ENCODE assay signal across 8 mouse cellular contexts in genomic region chr6:66896921-66897645, GRCm38 (mm10). TPM values are rescaled to one million over a fixed set of nuclear protein-coding genes. Genes with fewer than 3 reads are reported as not detected.
A peak's percentile ranks its signal among the peaks of the same experiment; 100 is the strongest.
DNase-seq lines count a peak whose midpoint lies in the region; ATAC-seq and TF ChIP-seq lines count a peak whose summit lies in the region.

No protein-coding gene starts in this region.

- no peak for DNase-seq in layer of hippocampus, adult 2 months (ENCODE audit: low spot score in 2 of 2)
- no peak for DNase-seq in layer of hippocampus, adult 11-12 months (ENCODE audit: low spot score)
- DNase-seq in adipocyte (ENCODE audit: low spot score): peak; percentile 68
- DNase-seq in hindbrain, embryonic 10.5 days (ENCODE audit: low spot score): peak; percentile 44
- DNase-seq in limb, embryonic 11.5 days (ENCODE audit: low spot score): peak; percentile 61
- peak; percentile 50 for DNase-seq in midbrain, embryonic 10.5 days (ENCODE audit: low spot score)
- peak; percentile 26 for DNase-seq in testis, postnatal 14 days (ENCODE audit: low spot score)

- H3K27me3 ChIP-seq in hindbrain, embryonic 10.5 days (ENCODE audit: insufficient read depth, poor library complexity, severe bottlenecking): peaks cover 3% of the 10 kb centered on the region; the same call in 1 of the 2 replicates
- H3K27me3 ChIP-seq in limb, embryonic 11.5 days (ENCODE audit: control insufficient read depth, insufficient read depth, low read length): no peaks in the 10 kb centered on the region
- peaks cover 12% of the 10 kb centered on the region for H3K27me3 ChIP-seq in midbrain, embryonic 10.5 days (ENCODE audit: low read depth, poor library complexity, severe bottlenecking)

- 4% methylated on average over 25 of the region's 25 CpGs for WGBS in hindbrain, embryonic 10.5 days
- 2% methylated on average over 25 of the region's 25 CpGs for WGBS in limb, embryonic 11.5 days
- 6% methylated on average over 25 of the region's 25 CpGs for WGBS in midbrain, embryonic 10.5 days

- peak overlapping the region; percentile 86 for H3K27ac ChIP-seq in layer of hippocampus, adult 2 months
- peak overlapping the region; percentile 89 for H3K27ac ChIP-seq in hindbrain, embryonic 10.5 days
- H3K27ac ChIP-seq in limb, embryonic 11.5 days (replicated peaks; ENCODE audit: low read depth, low read length): no peak overlapping the region
- H3K27ac ChIP-seq in midbrain, embryonic 10.5 days (replicated peaks): peak overlapping the region; percentile 87

- H3K4me1 ChIP-seq in hindbrain, embryonic 10.5 days (replicated peaks): peaks cover 16% of the 10 kb centered on the region
- H3K4me1 ChIP-seq in limb, embryonic 11.5 days (ENCODE audit: control insufficient read depth, insufficient read depth, low read length): 0 out of 2 replicates have a peak, but pooled peaks cover 10% of the 10 kb centered on the region
- H3K4me1 ChIP-seq in midbrain, embryonic 10.5 days: peaks cover 17% of the 10 kb centered on the region

- H3K4me3 ChIP-seq in layer of hippocampus, adult 2 months: peak overlapping the region; percentile 80
- H3K4me3 ChIP-seq in hindbrain, embryonic 10.5 days: peak overlapping the region; percentile 85
- H3K4me3 ChIP-seq in limb, embryonic 11.5 days (ENCODE audit: low read depth, low read length): peak overlapping the region; percentile 66
- H3K4me3 ChIP-seq in midbrain, embryonic 10.5 days: peak overlapping the region; percentile 81

- no peaks in the 10 kb centered on the region for H3K36me3 ChIP-seq in hindbrain, embryonic 10.5 days
- no peaks in the 10 kb centered on the region for H3K36me3 ChIP-seq in limb, embryonic 11.5 days (ENCODE audit: control insufficient read depth, insufficient read depth, low read length)
- H3K36me3 ChIP-seq in midbrain, embryonic 10.5 days: no peaks in the 10 kb centered on the region

- peak overlapping the region; percentile 94 for H3K4me2 ChIP-seq in limb, embryonic 11.5 days (ENCODE audit: low read depth, severe bottlenecking)

- ATAC-seq in erythroblast, adult 5-6 weeks (replicated peaks; ENCODE audit: low FRiP score, poor library complexity, severe bottlenecking): peak; percentile 57
- ATAC-seq in limb, embryonic 11.5 days (ENCODE audit: insufficient number of reproducible peaks, low FRiP score, low TSS enrichment, low read depth): no peak

- TF ChIP-seq CTCF in layer of hippocampus, adult 2 months (conservative IDR thresholded peaks at IDR 0.05): no peak

- H3K9me3 ChIP-seq in hindbrain, embryonic 10.5 days: no peaks in the 10 kb centered on the region
- no peaks in the 10 kb centered on the region for H3K9me3 ChIP-seq in limb, embryonic 11.5 days (ENCODE audit: control insufficient read depth, low read length)
- no peaks in the 10 kb centered on the region for H3K9me3 ChIP-seq in midbrain, embryonic 10.5 days (replicated peaks)

- peak overlapping the region; percentile 75 for H3K9ac ChIP-seq in limb, embryonic 11.5 days (ENCODE audit: low read length)

RNA-seq across cellular contexts. Expression of gene Gng12, which starts 0.9 kb away (rescaled TPM):
- 10 to 100 TPM; 61.8 to 62.6 TPM for total RNA-seq in layer of hippocampus, adult 2 months (2021)
- total RNA-seq in erythroblast, adult 5-6 weeks (2015; ENCODE audit: low replicate concordance): 24.5 and 39.2 TPM in 2 replicates
- 8.5 and 14.6 TPM in 2 replicates for total RNA-seq in erythroblast, adult 5-6 weeks (2017; ENCODE audit: low replicate concordance)
- 46.8 and 55.8 TPM in 2 replicates for polyA plus RNA-seq in hindbrain, embryonic 10.5 days (2016; fragmentation: Nextera tagmentation; extraction: Ambion mirVana)
- polyA plus RNA-seq in limb, embryonic 11.5 days (2014; fragmentation: Nextera tagmentation; extraction: Ambion mirVana): 72.2 and 73.0 TPM in 2 replicates
- polyA plus RNA-seq in midbrain, embryonic 10.5 days (2016; fragmentation: Nextera tagmentation; extraction: Ambion mirVana): 42.8 and 50.3 TPM in 2 replicates

Comparison
In these comparisons a context has a peak if more than half of its experiments do, and no peak if none do; other contexts are left out.
1. DNase-seq: peak in adipocyte (single experiment), hindbrain, embryonic 10.5 days (single experiment), limb, embryonic 11.5 days (single experiment), midbrain, embryonic 10.5 days (single experiment) and testis, postnatal 14 days (single experiment); none in layer of hippocampus, adult 2 months (0 of 2) and layer of hippocampus, adult 11-12 months (single experiment).
2. Peak in every context shown above with its lines, with median percentiles within 50 percentile points of each other: H3K4me3 ChIP-seq.